Mouse (Mus musculus) ES-Bruce4 (cell line): Measurements from ENCODE around the gene Tchp. TPM values are rescaled to one million over a fixed set of nuclear protein-coding genes. Genes with fewer than 3 reads are reported as not detected.

Experiments
- H3K27ac ChIP-seq: 2 replicates; pipeline ENCODE4 v1.5.1; 2012; ENCODE audit warnings: low read length, inconsistent platforms; ENCODE audit not compliant: insufficient read depth
- H3K27me3 ChIP-seq: 2 replicates; pipeline ENCODE4 v1.6.1; 2012; ENCODE audit warnings: mild to moderate bottlenecking, low read length, inconsistent platforms; ENCODE audit not compliant: control insufficient read depth, poor library complexity, insufficient read depth, severe bottlenecking
- H3K36me3 ChIP-seq: 2 replicates; pipeline ENCODE4 v1.6.1; 2012; ENCODE audit warnings: inconsistent platforms, mild to moderate bottlenecking, low read length, moderate library complexity; ENCODE audit not compliant: control insufficient read depth, poor library complexity, insufficient read depth, severe bottlenecking
- H3K4me1 ChIP-seq: one replicate; pipeline ENCODE4 v1.8.1; 2011; ENCODE audit warnings: low read length; ENCODE audit not compliant: control insufficient read depth, insufficient read depth
- H3K4me3 ChIP-seq: 2 replicates; pipeline ENCODE4 v1.5.1; 2011; ENCODE audit warnings: low read depth, mild to moderate bottlenecking, low read length
- H3K9ac ChIP-seq: 2 replicates; pipeline ENCODE4 v1.6.1; 2012; ENCODE audit warnings: low read depth, mild to moderate bottlenecking, inconsistent platforms; ENCODE audit not compliant: poor library complexity, severe bottlenecking
- H3K9me3 ChIP-seq: replicated peaks from 2 replicates; pipeline ENCODE4 v1.6.1; 2012; ENCODE audit warnings: mild to moderate bottlenecking, low read length, inconsistent platforms; ENCODE audit not compliant: control insufficient read depth, poor library complexity, insufficient read depth, severe bottlenecking
- CTCF ChIP-seq: IDR thresholded peaks from one replicate; pipeline ENCODE4 v1.8.1; 2011; ENCODE audit warnings: low read depth, low read length
- EP300 ChIP-seq: IDR thresholded peaks from 2 replicates; pipeline ENCODE4 v1.6.1; 2011; ENCODE audit warnings: low read depth, low read length; ENCODE audit not compliant: insufficient read depth
- POLR2A ChIP-seq: IDR thresholded peaks from one replicate; pipeline ENCODE4 v1.8.1; 2011; ENCODE audit warnings: low read length; ENCODE audit not compliant: insufficient read depth
- polyA plus RNA-seq: library from polyadenylated mRNA; stranded (reverse); fragments of >200 nt; gene quantifications from 2 replicates; pipeline ENCODE4 v1.2.4, GENCODE M21; 2011; ENCODE audit warnings: low read depth; ENCODE audit not compliant: missing spikeins, insufficient read depth, insufficient read length

Gene Tchp
- polyA plus RNA-seq, 1 experiment: 11.2 TPM

DNA sequence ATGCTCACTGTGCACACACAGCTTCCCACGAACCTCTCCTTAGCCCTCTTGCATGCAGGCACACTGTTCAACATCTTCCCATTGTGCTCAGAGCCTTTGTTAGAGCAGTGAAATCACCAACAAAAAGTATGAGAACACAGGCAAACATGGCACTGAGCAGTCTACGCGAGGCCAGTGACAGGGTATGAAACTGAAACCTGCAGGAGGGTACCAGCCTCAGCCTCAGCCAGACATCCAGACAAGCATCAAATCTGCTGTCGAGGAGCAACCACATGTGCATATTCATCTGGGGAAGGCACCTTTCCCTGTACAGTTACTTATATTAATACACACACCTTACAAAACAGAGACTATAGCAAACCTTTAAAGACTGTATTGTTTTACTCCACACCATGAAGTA is 39.3 kb downstream of the Tchp start:
- Histone ChIP-seq H3K4me1 (no peaks in the 10 kb centered on the region), H3K27ac (no peak overlapping the region), H3K4me3 (no peak overlapping the region), H3K36me3 (no peaks in the 10 kb centered on the region), H3K9me3 (no peaks in the 10 kb centered on the region), H3K27me3 (no peaks in the 10 kb centered on the region), H3K9ac (no peak overlapping the region)
- no peak for TF ChIP-seq CTCF
- TF ChIP-seq POLR2A: no peak
- TF ChIP-seq EP300: no peak

DNA sequence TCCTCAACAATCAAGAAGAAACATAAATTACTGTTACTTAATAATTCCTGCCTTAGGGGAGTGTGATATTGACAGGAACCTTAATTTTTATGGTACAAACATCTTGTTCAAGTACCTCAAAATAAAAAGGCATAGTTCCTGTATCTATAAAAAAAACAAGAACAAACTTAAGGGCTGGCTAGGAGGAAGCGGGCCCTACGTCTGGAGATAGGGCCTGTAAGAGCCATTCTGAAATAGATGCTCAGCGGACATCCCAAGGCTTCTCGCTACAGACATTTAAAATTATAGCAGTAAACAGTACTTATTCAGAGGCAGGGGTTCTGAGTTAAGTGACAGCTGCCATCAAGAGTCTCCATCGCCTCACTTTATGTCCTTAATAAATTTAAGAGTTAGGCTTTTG is 40.0 kb downstream of the Tchp start:
- no peaks in the 10 kb centered on the region for H3K4me1 ChIP-seq
- H3K9ac ChIP-seq: no peak overlapping the region
- no peaks in the 10 kb centered on the region for H3K27me3 ChIP-seq
- no peaks in the 10 kb centered on the region for H3K36me3 ChIP-seq
- no peaks in the 10 kb centered on the region for H3K9me3 ChIP-seq
- no peak for TF ChIP-seq POLR2A
- TF ChIP-seq CTCF: no peak
- TF ChIP-seq EP300: no peak
- H3K4me3 ChIP-seq: no peak overlapping the region
- no peak overlapping the region for H3K27ac ChIP-seq

DNA sequence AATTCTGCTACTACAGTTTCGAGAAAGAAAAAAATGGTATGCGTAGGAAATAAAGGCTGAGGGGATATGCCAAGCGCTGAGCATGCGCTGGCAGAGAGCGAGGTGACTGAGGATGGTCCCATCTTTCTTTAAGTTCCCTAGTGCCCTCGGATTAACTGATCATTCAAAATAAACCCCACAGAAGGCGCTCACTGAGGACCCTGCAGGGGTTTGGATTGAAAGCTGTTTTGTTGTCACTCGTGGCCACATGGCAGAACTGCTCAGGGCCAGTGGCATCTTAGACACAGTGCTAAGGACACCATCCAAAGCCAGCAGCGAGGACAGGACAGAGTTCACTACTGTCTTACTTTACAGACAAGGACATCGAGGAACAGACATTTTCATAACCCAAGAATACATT is 42.8 kb downstream of the Tchp start:
- TF ChIP-seq POLR2A: no peak
- TF ChIP-seq CTCF: no peak
- no peak for TF ChIP-seq EP300
- Histone ChIP-seq H3K36me3 (no peaks in the 10 kb centered on the region), H3K9ac (no peak overlapping the region), H3K4me3 (no peak overlapping the region), H3K4me1 (no peaks in the 10 kb centered on the region), H3K27me3 (no peaks in the 10 kb centered on the region), H3K9me3 (no peaks in the 10 kb centered on the region), H3K27ac (no peak overlapping the region)

- Histone ChIP-seq H3K9me3 (no peaks in the 10 kb centered on the region), H3K9ac (no peak overlapping the region), H3K4me3 (no peak overlapping the region), H3K27me3 (no peaks in the 10 kb centered on the region), H3K4me1 (no peaks in the 10 kb centered on the region), H3K36me3 (no peaks in the 10 kb centered on the region), H3K27ac (0 out of 2 replicates have a peak overlapping the region, but pooled peaks have one; percentile 9)
- TF ChIP-seq EP300: peak; percentile 76
- no peak for TF ChIP-seq POLR2A
Observed at GRCm38 (mm10) chr5:114752397-114752796, 44.8 kb downstream of the Tchp start.

GRCm38 (mm10) chr5:114753384-114753783 is 45.8 kb downstream of the Tchp start:
- H3K27me3 ChIP-seq: no peaks in the 10 kb centered on the region
- no peak overlapping the region for H3K9ac ChIP-seq
- H3K9me3 ChIP-seq: no peaks in the 10 kb centered on the region
- no peak overlapping the region for H3K27ac ChIP-seq
- no peaks in the 10 kb centered on the region for H3K36me3 ChIP-seq
- no peak overlapping the region for H3K4me3 ChIP-seq
- no peak for TF ChIP-seq POLR2A
- no peak for TF ChIP-seq CTCF
- no peak for TF ChIP-seq EP300
- no peaks in the 10 kb centered on the region for H3K4me1 ChIP-seq

GRCm38 (mm10) chr5:114759536-114760090 is 52.1 kb downstream of the Tchp start:
- H3K4me3 ChIP-seq: no peak overlapping the region
- no peaks in the 10 kb centered on the region for H3K9me3 ChIP-seq
- H3K9ac ChIP-seq: no peak overlapping the region
- no peaks in the 10 kb centered on the region for H3K4me1 ChIP-seq
- no peak for TF ChIP-seq EP300
- no peak for TF ChIP-seq CTCF
- no peak for TF ChIP-seq POLR2A
- no peaks in the 10 kb centered on the region for H3K36me3 ChIP-seq
- H3K27me3 ChIP-seq: no peaks in the 10 kb centered on the region
- H3K27ac ChIP-seq: no peak overlapping the region
